Mouse (Mus musculus): ENCODE measurements around the gene Iffo2.

- TF ChIP-seq POLR2A (IDR thresholded peaks at IDR 0.05; ENCODE audit: borderline replicate concordance, control insufficient read depth, low read depth, low read length) (no peak), CTCF (IDR thresholded peaks at IDR 0.05; ENCODE audit: control insufficient read depth, insufficient read depth, low read length) (no peak)
Observed at GRCm38 (mm10) chr4:139610954-139611353, 80.6 kb downstream of the Iffo2 start.

All from bone marrow, adult 2 months (tissue).